Mouse (Mus musculus) liver, embryonic 14.5 days (tissue): Measurements from ENCODE around the gene Pkn1. TPM values are rescaled to one million over a fixed set of nuclear protein-coding genes. Genes with fewer than 3 reads are reported as not detected.
A peak's percentile ranks its signal among the peaks of the same experiment; 100 is the strongest.

ENCODE experiments used
- ATAC-seq: fragments of 200-750 bp; cut with Nextera tagmentation; 2 replicates; pipeline ENCODE4 v1.8.0; 2017; ENCODE audit warnings: moderate number of reproducible peaks, mild to moderate bottlenecking, moderate library complexity; ENCODE audit not compliant: insufficient read depth
- DNase-seq, 3 experiments: peaks; one replicate each; pipeline ENCODE4 v3.0.0-alpha.2; 2012 to 2013; ENCODE audit warnings: low read depth in 3 of 3, low spot score in 3 of 3
- H3K27ac ChIP-seq: fragments of 300-500 bp; sonication (generic); 2 replicates; pipeline ENCODE4 v1.5.1; 2014; ENCODE audit warnings: moderate library complexity, mild to moderate bottlenecking, control low read depth, inconsistent platforms
- H3K27me3 ChIP-seq: fragments of 300-500 bp; sonication (generic); 2 replicates; pipeline ENCODE4 v1.6.1; 2014; ENCODE audit warnings: mild to moderate bottlenecking, low read length, moderate library complexity; ENCODE audit not compliant: control insufficient read depth, insufficient read depth
- H3K36me3 ChIP-seq: fragments of 300-500 bp; sonication (generic); replicated peaks from 2 replicates; pipeline ENCODE4 v1.6.1; 2014; ENCODE audit warnings: low read depth; ENCODE audit not compliant: control insufficient read depth, insufficient read depth
- H3K4me1 ChIP-seq, 2 experiments: fragments of 200-500 bp in 1 of 2; fragments of 300-500 bp in 1 of 2; sonication (generic) in 1 of 2; replicated peaks; 2 replicates each; pipeline ENCODE4 v1.6.1; 2012 to 2014; ENCODE audit warnings: antibody characterized with exemption in 1 of 2, inconsistent platforms in 1 of 2, low read length in 1 of 2; ENCODE audit not compliant: control insufficient read depth in 2 of 2, insufficient read depth in 2 of 2
- H3K4me2 ChIP-seq: fragments of 300-500 bp; sonication (generic); 2 replicates; pipeline ENCODE4 v1.6.1; 2014; ENCODE audit warnings: low read depth, mild to moderate bottlenecking, control low read depth, moderate library complexity
- H3K4me3 ChIP-seq, 2 experiments: fragments of 200-500 bp in 1 of 2; fragments of 300-500 bp in 1 of 2; sonication (generic) in 1 of 2; 2 replicates each; pipeline ENCODE4 v1.5.1; 2012 to 2014; ENCODE audit warnings: low read depth in 2 of 2, low read length in 2 of 2, mild to moderate bottlenecking in 2 of 2, control low read depth in 1 of 2, inconsistent platforms in 1 of 2, moderate library complexity in 1 of 2; ENCODE audit not compliant: insufficient read depth in 1 of 2
- H3K9ac ChIP-seq: fragments of 300-500 bp; sonication (generic); replicated peaks from 2 replicates; pipeline ENCODE4 v1.6.1; 2014; ENCODE audit warnings: mild to moderate bottlenecking, control low read depth, moderate library complexity
- H3K9me3 ChIP-seq: fragments of 300-500 bp; sonication (generic); 2 replicates; pipeline ENCODE4 v1.6.1; 2016; ENCODE audit warnings: low read length, mixed read lengths; ENCODE audit not compliant: control insufficient read depth
- CTCF ChIP-seq: IDR thresholded peaks from 2 replicates; pipeline ENCODE4 v1.5.1; 2016; ENCODE audit warnings: antibody characterized with exemption, low read depth, control low read depth
- EP300 ChIP-seq: IDR thresholded peaks from 2 replicates; pipeline ENCODE4 v1.6.1; 2016; ENCODE audit warnings: antibody characterized with exemption, low read depth
- WGBS: fragments of 180-500 bp; shearing (Covaris S2); extraction: QIAGEN DNeasy Blood & Tissue Kit; methylation state at CpG from one replicate; pipeline ENCODE4 v1.1.7; 2014; ENCODE audit not compliant: insufficient replicate concordance; 5-methylcytosine and 5-hydroxymethylcytosine counted together
- polyA plus RNA-seq, 2 experiments: library from polyadenylated mRNA; depleted of rRNA in 1 of 2; stranded (reverse) in 1 of 2; unstranded in 1 of 2; fragments of >200 nt; fragmentation: Nextera tagmentation in 1 of 2; extraction: Ambion mirVana in 1 of 2; gene quantifications; 2 replicates each; pipeline versions ENCODE4 v1.2.1 to v1.2.3; 2012 to 2014

Pkn1 gene
- polyA plus RNA-seq, 2 experiments = 6.9 to 9.5 TPM

- no peak overlapping the region for H3K4me3 ChIP-seq
- ATAC-seq (no peak), DNase-seq (no peak)
- H3K27me3 ChIP-seq = no peaks in the 10 kb centered on the region
- peaks cover 5 to 8% of the 10 kb centered on the region in 2 experiments; a peak in 3 of 4 replicates for H3K4me1 ChIP-seq
- no peak overlapping the region for H3K4me2 ChIP-seq
- H3K36me3 ChIP-seq = no peaks in the 10 kb centered on the region
- 72% methylated on average over 4 of the region's 4 CpGs for WGBS
- H3K9ac ChIP-seq = no peak overlapping the region
- H3K9me3 ChIP-seq = no peaks in the 10 kb centered on the region
- TF ChIP-seq CTCF (no peak), EP300 (no peak)
- H3K27ac ChIP-seq = no peak overlapping the region
These were observed 4.4 kb upstream of the Pkn1 start for GRCm38 (mm10) chr8:83703426-83703825.

GRCm38 (mm10) chr8:83700423-83701085 lies 1.6 kb upstream of the Pkn1 start:
- no peak overlapping the region for H3K27ac ChIP-seq
- TF ChIP-seq EP300 (no peak), CTCF (no peak)
- H3K36me3 ChIP-seq = no peaks in the 10 kb centered on the region
- DNase-seq (no peak), ATAC-seq (no peak)
- H3K27me3 ChIP-seq = no peaks in the 10 kb centered on the region
- peaks cover 9 to 15% of the 10 kb centered on the region in 2 experiments; a peak in 3 of 4 replicates for H3K4me1 ChIP-seq
- H3K4me2 ChIP-seq = no peak overlapping the region
- no peak overlapping the region for H3K9ac ChIP-seq
- H3K4me3 ChIP-seq = no peak overlapping the region
- WGBS = 57% methylated on average over 9 of the region's 9 CpGs
- no peaks in the 10 kb centered on the region for H3K9me3 ChIP-seq

GRCm38 (mm10) chr8:83699566-83699965 lies 587 bp upstream of the Pkn1 start:
- ATAC-seq (no peak), DNase-seq (no peak)
- Histone ChIP-seq H3K9me3 (no peaks in the 10 kb centered on the region), H3K4me1 (peaks cover 12 to 23% of the 10 kb centered on the region in 2 experiments; a peak in 3 of 4 replicates), H3K27ac (peak overlapping the region; percentile 18; the same call in 1 of the 2 replicates), H3K9ac (peak overlapping the region; percentile 65), H3K4me3 (peak overlapping the region; percentile 65 to 67), H3K4me2 (peak overlapping the region; percentile 74), H3K27me3 (no peaks in the 10 kb centered on the region), H3K36me3 (no peaks in the 10 kb centered on the region)
- no peak for TF ChIP-seq EP300
- TF ChIP-seq CTCF = no peak
- WGBS = 15% methylated on average over 9 of the region's 9 CpGs

GRCm38 (mm10) chr8:83698291-83698660 lies 703 bp downstream of the Pkn1 start:
- TF ChIP-seq EP300 (no peak), CTCF (no peak)
- ATAC-seq (peak; percentile 13), DNase-seq (peak in 2 of 3 experiments; percentile 26 to 32)
- Histone ChIP-seq H3K36me3 (no peaks in the 10 kb centered on the region), H3K4me1 (peaks cover 15 to 31% of the 10 kb centered on the region in 2 experiments), H3K9me3 (no peaks in the 10 kb centered on the region), H3K4me3 (peak overlapping the region; percentile 67), H3K27me3 (no peaks in the 10 kb centered on the region), H3K9ac (peak overlapping the region; percentile 65), H3K4me2 (peak overlapping the region; percentile 74), H3K27ac (no peak overlapping the region)
- WGBS = 2% methylated on average over 15 of the region's 15 CpGs

GRCm38 (mm10) chr8:83697374-83698220 lies 1.4 kb downstream of the Pkn1 start:
- Histone ChIP-seq H3K4me2 (peak overlapping the region; percentile 74), H3K4me3 (peak overlapping the region; percentile 67), H3K9me3 (no peaks in the 10 kb centered on the region), H3K27ac (no peak overlapping the region), H3K27me3 (no peaks in the 10 kb centered on the region), H3K9ac (no peak overlapping the region), H3K4me1 (peaks cover 15 to 31% of the 10 kb centered on the region in 2 experiments), H3K36me3 (0 out of 2 replicates have a peak, but pooled peaks cover under 1% of the 10 kb centered on the region)
- 33% methylated on average over 19 of the region's 19 CpGs for WGBS
- TF ChIP-seq CTCF = no peak
- no peak for TF ChIP-seq EP300
- no peak for ATAC-seq
- no peak for DNase-seq
